Mouse (Mus musculus): ENCODE results near the gene Phactr1. TPM values are rescaled to one million over a fixed set of nuclear protein-coding genes. Genes with fewer than 3 reads are reported as not detected.

Phactr1 gene
- total RNA-seq (2021): 1 to 10 TPM; 4.9 to 7.6 TPM
- long read RNA-seq, experiment 1: 0 reads
- long read RNA-seq, experiment 2, partial matches to known transcripts: 0 of 1 reads
- long read RNA-seq, experiment 2, other reads (novel, unspliced or antisense): 1 of 1 reads

- DNase-seq: no peak
These were observed at the start of gene Phactr1 for GRCm38 (mm10) chr13:42680391-42680994. TSS of gene Phactr1 (plus strand) at chr13:42680623.

GRCm38 (mm10) chr13:42634908-42635307, 45.5 kb upstream of the Phactr1 start:
- DNase-seq: no peak

- DNase-seq: no peak
These were observed 30.2 kb upstream of the Phactr1 start for GRCm38 (mm10) chr13:42650228-42650627.

- no peak for DNase-seq
These were observed 23.6 kb upstream of the Phactr1 start for GRCm38 (mm10) chr13:42656643-42657315.

GRCm38 (mm10) chr13:42671651-42672290, 8.7 kb upstream of the Phactr1 start:
- no peak for DNase-seq

GRCm38 (mm10) chr13:42681299-42681698, 876 bp downstream of the Phactr1 start:
- no peak for DNase-seq

GRCm38 (mm10) chr13:42684181-42684580, 3.8 kb downstream of the Phactr1 start:
- no peak for DNase-seq

- no peak for DNase-seq
These were observed 11.8 kb downstream of the Phactr1 start for GRCm38 (mm10) chr13:42692233-42692632.

GRCm38 (mm10) chr13:42696641-42697040, 16.2 kb downstream of the Phactr1 start:
- DNase-seq: no peak

- DNase-seq: no peak
These were observed 28.7 kb downstream of the Phactr1 start for GRCm38 (mm10) chr13:42709148-42709547.

GRCm38 (mm10) chr13:42709611-42710331, 29.3 kb downstream of the Phactr1 start:
- DNase-seq: no peak

- peak; percentile 42 to 57 for DNase-seq
These were observed 31.1 kb downstream of the Phactr1 start for GRCm38 (mm10) chr13:42711510-42711909.

- no peak for DNase-seq
These were observed 39.0 kb downstream of the Phactr1 start for GRCm38 (mm10) chr13:42719401-42719800.

GRCm38 (mm10) chr13:42720135-42720534, 39.7 kb downstream of the Phactr1 start:
- DNase-seq: no peak

GRCm38 (mm10) chr13:42720648-42721047, 40.2 kb downstream of the Phactr1 start:
- no peak for DNase-seq

GRCm38 (mm10) chr13:42724011-42724410, 43.6 kb downstream of the Phactr1 start:
- DNase-seq: no peak

GRCm38 (mm10) chr13:42725709-42726231, 45.3 kb downstream of the Phactr1 start:
- peak in 1 of 2 experiments; percentile 13 for DNase-seq

GRCm38 (mm10) chr13:42737486-42737885, 57.1 kb downstream of the Phactr1 start:
- no peak for DNase-seq

- DNase-seq: no peak
These were observed 57.7 kb downstream of the Phactr1 start for GRCm38 (mm10) chr13:42738152-42738551.

- DNase-seq: no peak
These were observed 61.8 kb downstream of the Phactr1 start for GRCm38 (mm10) chr13:42742226-42742625.

GRCm38 (mm10) chr13:42744467-42744866, 64.0 kb downstream of the Phactr1 start:
- DNase-seq: no peak
